Mouse (Mus musculus): ENCODE results near the gene Ppy.

Ppy gene

GRCm38 (mm10) chr11:102101219-102101618 lies at the start of gene Ppy:
Gene Ppy, minus strand, starts transcription at chr11:102101319.
- no peak for DNase-seq

- no peak for DNase-seq
Measured at GRCm38 (mm10) chr11:102147213-102147989, 46.3 kb upstream of the Ppy start.

GRCm38 (mm10) chr11:102146531-102146930 lies 45.4 kb upstream of the Ppy start:
- no peak for DNase-seq

- DNase-seq, result no peak
Measured at GRCm38 (mm10) chr11:102146005-102146404, 44.9 kb upstream of the Ppy start.

GRCm38 (mm10) chr11:102145471-102146001 lies 44.4 kb upstream of the Ppy start, which contains the start of gene Nags:
Gene Nags, plus strand, starts transcription at chr11:102145513.
- DNase-seq, result no peak

- no peak for DNase-seq
Measured at GRCm38 (mm10) chr11:102144957-102145470, 43.9 kb upstream of the Ppy start.

- no peak for DNase-seq
Measured at GRCm38 (mm10) chr11:102142355-102142754, 41.2 kb upstream of the Ppy start.

GRCm38 (mm10) chr11:102140508-102140907 lies 39.4 kb upstream of the Ppy start:
- no peak for DNase-seq

GRCm38 (mm10) chr11:102138447-102138740 lies 37.3 kb upstream of the Ppy start:
- DNase-seq, result peak; percentile 61

GRCm38 (mm10) chr11:102137625-102138446 lies 36.7 kb upstream of the Ppy start:
- no peak for DNase-seq

GRCm38 (mm10) chr11:102134516-102134915 lies 33.4 kb upstream of the Ppy start:
- no peak for DNase-seq

GRCm38 (mm10) chr11:102117386-102117785 lies 16.3 kb upstream of the Ppy start:
- no peak for DNase-seq

GRCm38 (mm10) chr11:102116241-102116640 lies 15.1 kb upstream of the Ppy start:
- DNase-seq, result no peak

GRCm38 (mm10) chr11:102111576-102111975 lies 10.5 kb upstream of the Ppy start:
- no peak for DNase-seq

GRCm38 (mm10) chr11:102107732-102108131 lies 6.6 kb upstream of the Ppy start, which contains the start of gene Pyy:
Gene Pyy, minus strand, starts transcription at chr11:102107832.
- DNase-seq, result no peak

GRCm38 (mm10) chr11:102106911-102107310 lies 5.8 kb upstream of the Ppy start:
- DNase-seq, result no peak

- no peak for DNase-seq
Measured at GRCm38 (mm10) chr11:102102485-102103258, 1.6 kb upstream of the Ppy start.

GRCm38 (mm10) chr11:102096887-102097391 lies 4.2 kb downstream of the Ppy start:
- peak; percentile 76 for DNase-seq

GRCm38 (mm10) chr11:102096446-102096845 lies 4.7 kb downstream of the Ppy start:
- DNase-seq, result no peak

- no peak for DNase-seq
Measured at GRCm38 (mm10) chr11:102095676-102096075, 5.4 kb downstream of the Ppy start.

GRCm38 (mm10) chr11:102089088-102089808 lies 11.9 kb downstream of the Ppy start:
- DNase-seq, result peak; percentile 62
